Mouse (Mus musculus) midbrain, embryonic 10.5 days (tissue): ENCODE measurements around the gene Naa50. TPM values are rescaled to one million over a fixed set of nuclear protein-coding genes. Genes with fewer than 3 reads are reported as not detected.

ENCODE experiments used
- DNase-seq: peaks from one replicate; pipeline ENCODE4 v3.0.0-alpha.2; 2017; ENCODE audit warnings: low spot score
- H3K27ac ChIP-seq: fragments of 300-500 bp; sonication (generic); replicated peaks from 2 replicates; pipeline ENCODE4 v1.5.1; 2016; ENCODE audit warnings: mild to moderate bottlenecking
- H3K27me3 ChIP-seq: fragments of 300-500 bp; sonication (generic); 2 replicates; pipeline ENCODE4 v1.6.1; 2016; ENCODE audit warnings: low read depth, mild to moderate bottlenecking; ENCODE audit not compliant: poor library complexity, severe bottlenecking
- H3K36me3 ChIP-seq: fragments of 300-500 bp; sonication (generic); 2 replicates; pipeline ENCODE4 v1.6.1; 2016; ENCODE audit warnings: mild to moderate bottlenecking, moderate library complexity
- H3K4me1 ChIP-seq: fragments of 300-500 bp; sonication (generic); 2 replicates; pipeline ENCODE4 v1.6.1; 2016
- H3K4me3 ChIP-seq: fragments of 300-500 bp; sonication (generic); 2 replicates; pipeline ENCODE4 v1.5.1; 2016; ENCODE audit warnings: mild to moderate bottlenecking, moderate library complexity
- H3K9me3 ChIP-seq: fragments of 300-500 bp; sonication (generic); replicated peaks from 2 replicates; pipeline ENCODE4 v1.6.1; 2016; ENCODE audit warnings: mild to moderate bottlenecking
- WGBS: fragments of 180-500 bp; shearing (Covaris S2); methylation state at CpG from one replicate; pipeline ENCODE4 v1.1.7; 2016; 5-methylcytosine and 5-hydroxymethylcytosine counted together
- polyA plus RNA-seq: library from polyadenylated mRNA; unstranded; fragments of >200 nt; fragmentation: Nextera tagmentation; extraction: Ambion mirVana; gene quantifications from 2 replicates; pipeline ENCODE4 v1.2.1, GENCODE M21; 2016

Naa50 gene
- polyA plus RNA-seq, 1 experiment from 2014 or later, result 143 TPM

- Histone ChIP-seq H3K36me3 (no peaks in the 10 kb centered on the region), H3K9me3 (no peaks in the 10 kb centered on the region), H3K27ac (no peak overlapping the region), H3K27me3 (no peaks in the 10 kb centered on the region), H3K4me3 (no peak overlapping the region), H3K4me1 (no peaks in the 10 kb centered on the region)
- no peak for DNase-seq
- WGBS, result 86% methylated on average over 2 of the region's 2 CpGs
These were observed 15.8 kb upstream of the Naa50 start for GRCm38 (mm10) chr16:44123786-44124185.

- Histone ChIP-seq H3K27me3 (no peaks in the 10 kb centered on the region), H3K9me3 (no peaks in the 10 kb centered on the region), H3K4me1 (no peaks in the 10 kb centered on the region), H3K36me3 (no peaks in the 10 kb centered on the region), H3K4me3 (no peak overlapping the region), H3K27ac (no peak overlapping the region)
- no peak for DNase-seq
- 90% methylated on average over 1 of the region's 1 CpGs for WGBS
These were observed 14.9 kb upstream of the Naa50 start for GRCm38 (mm10) chr16:44124713-44125112.

GRCm38 (mm10) chr16:44125436-44125835 lies 14.2 kb upstream of the Naa50 start:
- Histone ChIP-seq H3K27ac (no peak overlapping the region), H3K4me1 (no peaks in the 10 kb centered on the region), H3K36me3 (no peaks in the 10 kb centered on the region), H3K4me3 (no peak overlapping the region), H3K27me3 (no peaks in the 10 kb centered on the region), H3K9me3 (no peaks in the 10 kb centered on the region)
- no peak for DNase-seq
- 94% methylated on average over 2 of the region's 2 CpGs for WGBS

- no peak overlapping the region for H3K4me3 ChIP-seq
- no peaks in the 10 kb centered on the region for H3K4me1 ChIP-seq
- H3K27me3 ChIP-seq, result no peaks in the 10 kb centered on the region
- 95% methylated on average over 4 of the region's 4 CpGs for WGBS
- no peak overlapping the region for H3K27ac ChIP-seq
- H3K9me3 ChIP-seq, result no peaks in the 10 kb centered on the region
- DNase-seq, result no peak
- H3K36me3 ChIP-seq, result no peaks in the 10 kb centered on the region
These were observed 13.2 kb upstream of the Naa50 start for GRCm38 (mm10) chr16:44126437-44126836.

GRCm38 (mm10) chr16:44132300-44132699 lies 7.3 kb upstream of the Naa50 start:
- 87% methylated on average over 4 of the region's 4 CpGs for WGBS
- H3K4me3 ChIP-seq, result no peak overlapping the region
- no peaks in the 10 kb centered on the region for H3K4me1 ChIP-seq

GRCm38 (mm10) chr16:44133187-44133586 lies 6.4 kb upstream of the Naa50 start:
- H3K9me3 ChIP-seq, result no peaks in the 10 kb centered on the region
- H3K27me3 ChIP-seq, result no peaks in the 10 kb centered on the region
- no peak for DNase-seq
- no peaks in the 10 kb centered on the region for H3K36me3 ChIP-seq
- 84% methylated on average over 3 of the region's 3 CpGs for WGBS
- no peak overlapping the region for H3K27ac ChIP-seq
- H3K4me1 ChIP-seq, result peaks cover 8% of the 10 kb centered on the region
- H3K4me3 ChIP-seq, result no peak overlapping the region

More at GRCm38 (mm10) chr16:44132300-44132699, 7.3 kb upstream of the Naa50 start:
- no peaks in the 10 kb centered on the region for H3K36me3 ChIP-seq
- no peaks in the 10 kb centered on the region for H3K27me3 ChIP-seq
- no peak overlapping the region for H3K27ac ChIP-seq
- no peak for DNase-seq
- H3K9me3 ChIP-seq, result no peaks in the 10 kb centered on the region

GRCm38 (mm10) chr16:44136511-44137021 lies 3.1 kb upstream of the Naa50 start:
- 92% methylated on average over 6 of the region's 6 CpGs for WGBS
- no peak for DNase-seq
- Histone ChIP-seq H3K4me3 (no peak overlapping the region), H3K4me1 (peaks cover 19% of the 10 kb centered on the region), H3K36me3 (no peaks in the 10 kb centered on the region), H3K27me3 (no peaks in the 10 kb centered on the region), H3K27ac (no peak overlapping the region), H3K9me3 (no peaks in the 10 kb centered on the region)

GRCm38 (mm10) chr16:44138377-44138978 lies 1.2 kb upstream of the Naa50 start:
- Histone ChIP-seq H3K4me3 (peak overlapping the region; percentile 97), H3K27ac (peak overlapping the region; percentile 97), H3K9me3 (no peaks in the 10 kb centered on the region), H3K27me3 (no peaks in the 10 kb centered on the region), H3K4me1 (peaks cover 22% of the 10 kb centered on the region), H3K36me3 (no peaks in the 10 kb centered on the region)
- DNase-seq, result no peak
- 2% methylated on average over 24 of the region's 24 CpGs for WGBS

- under 1% methylated on average over 25 of the region's 25 CpGs for WGBS
- H3K27ac ChIP-seq, result peak overlapping the region; percentile 97
These were observed 573 bp upstream of the Naa50 start for GRCm38 (mm10) chr16:44138979-44139535.

GRCm38 (mm10) chr16:44140186-44140787 lies 657 bp downstream of the Naa50 start:
- Histone ChIP-seq H3K4me3 (peak overlapping the region; percentile 97), H3K27me3 (no peaks in the 10 kb centered on the region), H3K27ac (peak overlapping the region; percentile 97), H3K9me3 (no peaks in the 10 kb centered on the region), H3K4me1 (peaks cover 22% of the 10 kb centered on the region), H3K36me3 (peaks cover 5% of the 10 kb centered on the region)
- whole genome bisulfite sequencing, result under 1% methylated on average over 44 of the region's 44 CpGs
- peak; percentile 70 for DNase-seq

More at GRCm38 (mm10) chr16:44138979-44139535, 573 bp upstream of the Naa50 start:
- H3K27me3 ChIP-seq, result no peaks in the 10 kb centered on the region
- peaks cover 22% of the 10 kb centered on the region for H3K4me1 ChIP-seq
- no peaks in the 10 kb centered on the region for H3K9me3 ChIP-seq
- peak overlapping the region; percentile 97 for H3K4me3 ChIP-seq
- DNase-seq, result peak; percentile 84
- H3K36me3 ChIP-seq, result no peaks in the 10 kb centered on the region

- peak overlapping the region; percentile 97 for H3K4me3 ChIP-seq
- H3K9me3 ChIP-seq, result no peaks in the 10 kb centered on the region
- H3K27ac ChIP-seq, result no peak overlapping the region
- peaks cover 22% of the 10 kb centered on the region for H3K4me1 ChIP-seq
- H3K27me3 ChIP-seq, result no peaks in the 10 kb centered on the region
- WGBS, result 80% methylated on average over 6 of the region's 6 CpGs
- peaks cover 9% of the 10 kb centered on the region for H3K36me3 ChIP-seq
- no peak for DNase-seq
These were observed 1.9 kb downstream of the Naa50 start for GRCm38 (mm10) chr16:44141483-44141882.

GRCm38 (mm10) chr16:44149002-44149767 lies 9.6 kb downstream of the Naa50 start:
- no peaks in the 10 kb centered on the region for H3K27me3 ChIP-seq
- H3K27ac ChIP-seq, result no peak overlapping the region
- H3K4me1 ChIP-seq, result no peaks in the 10 kb centered on the region
- no peak for DNase-seq
- WGBS, result 95% methylated on average over 1 of the region's 1 CpGs
- peaks cover 9% of the 10 kb centered on the region for H3K36me3 ChIP-seq
- H3K9me3 ChIP-seq, result no peaks in the 10 kb centered on the region
- H3K4me3 ChIP-seq, result no peak overlapping the region
